Mouse (Mus musculus): ENCODE measurements around the gene Desi2. TPM values are rescaled to one million over a fixed set of nuclear protein-coding genes. Genes with fewer than 3 reads are reported as not detected.

Desi2 gene
- polyA plus RNA-seq (2017; shearing (Covaris generic)), result 12.0 TPM

GRCm38 (mm10) chr1:178187216-178187791 lies at the start of gene Desi2:
TSS of gene Desi2 (plus strand) at chr1:178187417.

Other genes with a start within 250 kb of the Desi2 start
- gene Catspere2, start 204.0 kb upstream of the Desi2 start, polyA plus RNA-seq (2017; shearing (Covaris generic)), result not detected
- gene Cox20, start 131.7 kb downstream of the Desi2 start, polyA plus RNA-seq (2017; shearing (Covaris generic)), result 192 TPM
- gene Hnrnpu, start 150.4 kb downstream of the Desi2 start, polyA plus RNA-seq (2017; shearing (Covaris generic)), result 181 TPM
- gene Efcab2, start 218.7 kb downstream of the Desi2 start, polyA plus RNA-seq (2017; shearing (Covaris generic)), result 6.3 TPM

All from activated CD4-positive, CD25-positive, alpha-beta regulatory T cell, adult 9 weeks (primary cell).